In the genomic region with DNA sequence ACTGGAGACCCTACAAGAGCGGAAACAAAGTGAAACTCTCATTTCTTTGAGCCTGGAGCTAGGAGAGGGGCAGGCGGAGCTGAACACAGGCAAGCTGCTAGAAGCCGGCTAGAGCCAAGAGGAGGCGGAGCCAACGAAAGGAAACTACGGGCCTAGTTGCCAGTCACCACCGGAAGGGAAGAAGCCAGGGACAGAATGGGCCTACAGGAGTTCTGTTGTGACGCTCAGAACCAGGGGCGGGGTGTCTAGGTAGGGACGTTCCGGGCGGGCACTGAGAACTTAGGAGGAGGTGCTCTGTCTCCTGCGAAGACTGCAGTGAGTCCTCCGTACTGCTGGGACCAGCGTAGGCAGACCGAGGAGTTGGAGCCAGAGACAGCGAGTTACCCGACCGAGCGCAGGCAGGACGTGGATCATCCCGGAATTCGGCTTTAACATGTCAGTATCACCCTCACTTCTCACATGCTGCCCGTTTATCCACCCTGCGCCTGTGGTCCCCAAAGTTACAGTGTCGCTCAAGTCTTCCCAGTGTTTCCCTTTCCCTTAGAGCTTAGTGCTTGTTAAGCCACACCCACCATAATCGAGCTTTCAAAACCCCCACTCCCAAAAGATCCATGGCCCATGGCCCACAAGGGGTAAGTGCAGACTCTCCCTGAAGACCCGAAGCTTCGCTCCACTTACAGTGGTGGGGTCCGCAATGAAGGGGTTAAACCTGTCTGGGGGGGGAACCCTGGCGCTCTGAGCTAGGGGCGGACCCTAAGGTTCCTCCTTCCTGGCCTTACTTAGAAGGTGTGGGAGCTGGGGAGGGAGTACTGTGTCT, we compare ENCODE assay signal across 8 mouse cellular contexts. TPM values are rescaled to one million over a fixed set of nuclear protein-coding genes. Genes with fewer than 3 reads are reported as not detected.
DNase-seq lines count a peak whose midpoint lies in the region; ATAC-seq lines count a peak whose summit lies in the region.

TSS of gene Hyal3 (plus strand) at position 318 of the 817 bp plus-strand sequence.

- DNase-seq in T-cell, adult 2 months (ENCODE audit: low spot score) = peak; percentile 90
- peak; percentile 59 to 79 for DNase-seq in cerebellum, postnatal 4 days (ENCODE audit: low spot score in 2 of 2)
- DNase-seq in frontal cortex, postnatal 36 days (ENCODE audit: low spot score in 2 of 2) = peak; percentile 89 to 94
- peak; percentile 79 for DNase-seq in left cerebral cortex, adult 11 months (ENCODE audit: low spot score)
- peak; percentile 97 for DNase-seq in lung, postnatal 36 days
- peak; percentile 93 for DNase-seq in right cerebral cortex, adult 18-20 months
- DNase-seq in urinary bladder, adult 2 months (ENCODE audit: low spot score) = peak; percentile 76

- ATAC-seq in hindbrain, embryonic 15.5 days (ENCODE audit: low FRiP score, low read depth) = peak; percentile 76

- peak within 1 kb of the TSS; percentile 82 for H3K27ac ChIP-seq in hindbrain, embryonic 15.5 days (replicated peaks)

- no peaks in the 10 kb centered on the region for H3K9me3 ChIP-seq in hindbrain, embryonic 15.5 days

- H3K4me1 ChIP-seq in hindbrain, embryonic 15.5 days (replicated peaks) = peaks cover 31% of the 10 kb centered on the region

- H3K4me3 ChIP-seq in hindbrain, embryonic 15.5 days = peak within 1 kb of the TSS; percentile 60

- no peaks in the 10 kb centered on the region for H3K27me3 ChIP-seq in hindbrain, embryonic 15.5 days

- H3K4me2 ChIP-seq in hindbrain, embryonic 15.5 days = peak within 1 kb of the TSS; percentile 92

- H3K9ac ChIP-seq in hindbrain, embryonic 15.5 days = peak within 1 kb of the TSS; percentile 54

- under 1% methylated on average over 32 of the region's 32 CpGs for whole genome bisulfite sequencing in hindbrain, embryonic 15.5 days

- H3K36me3 ChIP-seq in hindbrain, embryonic 15.5 days = no peaks in the 10 kb centered on the region

RNA-seq across cellular contexts. Expression of gene Hyal3, which starts in this region (rescaled TPM):
- polyA plus RNA-seq in hindbrain, embryonic 15.5 days (2015; fragmentation: Nextera tagmentation; extraction: Ambion mirVana) = 1.8 and 2.2 TPM in 2 replicates
- 0.50 and 0.52 TPM in 2 replicates for polyA plus RNA-seq in urinary bladder, adult 2 months (2012; rRNA removed)

Comparison
In these comparisons a context has a peak if more than half of its experiments do, and no peak if none do; other contexts are left out.
1. Peak in every context shown above with its lines: DNase-seq, ATAC-seq, H3K4me3 ChIP-seq and H3K27ac ChIP-seq.
2. Peak in DNase-seq in urinary bladder, adult 2 months; RNA of the gene not detected or under 1 TPM.